Mouse (Mus musculus): ENCODE results near the gene Psmd2. TPM values are rescaled to one million over a fixed set of nuclear protein-coding genes. Genes with fewer than 3 reads are reported as not detected.

Gene Psmd2
- polyA plus RNA-seq, 1 experiment from 2014 or later = 136 TPM

DNA sequence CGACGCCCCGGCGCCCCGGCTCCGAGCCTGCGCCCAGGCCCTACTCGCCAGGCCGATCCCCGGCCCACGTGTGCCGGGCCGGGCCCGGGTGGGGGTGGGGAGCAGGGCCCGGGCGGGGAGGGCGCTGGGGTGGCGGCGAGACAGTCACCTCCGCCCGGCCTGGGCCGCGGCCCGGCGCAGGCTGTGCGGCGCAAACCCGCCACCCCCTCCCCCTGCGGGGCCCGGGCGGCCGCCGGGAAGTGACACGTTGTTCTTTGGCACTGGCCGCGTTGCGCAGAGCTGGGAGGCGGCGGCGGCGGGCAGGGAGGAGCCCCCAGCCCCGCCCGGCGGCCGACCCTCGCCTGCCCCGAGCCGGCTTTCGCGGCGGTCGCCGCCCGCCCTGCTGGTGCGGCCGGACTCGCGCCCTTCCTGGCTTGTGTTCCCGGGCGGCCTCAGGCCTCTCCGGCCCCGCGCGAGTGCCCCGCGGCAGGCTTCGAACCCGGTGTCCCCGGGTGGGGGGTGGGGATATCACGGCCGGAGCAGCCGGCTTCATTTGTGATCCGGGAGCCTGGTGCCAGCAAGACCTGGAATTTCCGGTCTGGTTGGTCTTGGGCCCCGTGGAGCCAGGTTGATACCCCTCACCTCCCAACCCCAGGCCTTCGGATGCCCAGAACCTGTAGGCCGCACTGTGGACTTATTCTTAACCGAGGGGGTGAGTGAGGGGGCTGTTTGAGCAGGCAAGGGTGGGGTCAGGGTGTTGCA lies 21.7 kb downstream of the Psmd2 start:
- Histone ChIP-seq H3K4me2 (replicated peaks; ENCODE audit: low read depth) (peak overlapping the region; percentile 78), H3K27me3 (replicated peaks; ENCODE audit: control insufficient read depth, insufficient read depth, low read length) (no peaks in the 10 kb centered on the region), H3K9me3 (ENCODE audit: control insufficient read depth) (no peaks in the 10 kb centered on the region), H3K4me1 (replicated peaks; ENCODE audit: control insufficient read depth, insufficient read depth, low read length) (no peaks in the 10 kb centered on the region; the same call in 1 of the 2 replicates), H3K9ac (ENCODE audit: low read depth, low read length) (peak overlapping the region; percentile 95), H3K36me3 (ENCODE audit: control insufficient read depth, insufficient read depth) (peaks cover 28% of the 10 kb centered on the region), H3K4me3 (ENCODE audit: low read depth, low read length) (peak overlapping the region; percentile 93), H3K27ac (ENCODE audit: low read depth, low read length) (peak overlapping the region; percentile 98)
- no peak for TF ChIP-seq CTCF (IDR thresholded peaks at IDR 0.05; ENCODE audit: low read depth)
- ATAC-seq = peak; percentile 74
- under 1% methylated on average over 43 of the region's 78 CpGs for WGBS

DNA sequence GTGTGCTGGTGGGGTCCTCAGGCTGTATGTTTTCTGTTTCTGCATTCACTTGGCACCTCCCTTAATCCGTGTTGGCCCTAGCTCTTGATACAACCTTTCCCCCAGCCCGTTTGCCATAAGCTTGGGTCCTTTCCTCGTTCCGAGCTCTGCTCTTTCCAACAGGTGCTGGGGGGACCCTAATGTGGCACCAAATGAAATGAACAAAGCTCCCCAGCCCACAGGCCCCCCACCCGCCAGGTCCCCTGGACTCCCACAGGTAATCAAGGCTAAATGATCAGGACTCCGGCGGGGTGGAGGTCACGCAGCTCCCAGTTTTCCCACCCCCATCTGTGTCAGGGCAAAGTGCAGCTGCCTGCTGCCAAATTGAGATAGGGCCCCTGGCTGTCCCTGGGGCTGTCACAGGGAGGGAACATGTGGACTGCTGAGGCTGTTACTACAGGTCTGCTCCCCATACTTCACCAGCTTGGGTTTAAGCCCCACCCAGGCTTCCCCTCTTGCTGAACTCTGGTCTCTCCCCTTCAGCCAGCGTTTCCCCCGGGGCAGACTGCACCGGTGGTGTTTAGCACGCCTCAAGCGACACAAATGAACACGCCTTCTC lies 22.4 kb downstream of the Psmd2 start:
- TF ChIP-seq CTCF (IDR thresholded peaks at IDR 0.05; ENCODE audit: low read depth) = no peak
- WGBS = 1% methylated on average over 14 of the region's 14 CpGs
- peak overlapping the region; percentile 78 for H3K4me2 ChIP-seq (replicated peaks; ENCODE audit: low read depth)
- peak overlapping the region; percentile 93 for H3K4me3 ChIP-seq (ENCODE audit: low read depth, low read length)
- H3K27me3 ChIP-seq (replicated peaks; ENCODE audit: control insufficient read depth, insufficient read depth, low read length) = no peaks in the 10 kb centered on the region
- no peaks in the 10 kb centered on the region; the same call in 1 of the 2 replicates for H3K4me1 ChIP-seq (replicated peaks; ENCODE audit: control insufficient read depth, insufficient read depth, low read length)
- peak; percentile 55 for ATAC-seq
- H3K27ac ChIP-seq (ENCODE audit: low read depth, low read length) = peak overlapping the region; percentile 98
- no peaks in the 10 kb centered on the region for H3K9me3 ChIP-seq (ENCODE audit: control insufficient read depth)
- H3K36me3 ChIP-seq (ENCODE audit: control insufficient read depth, insufficient read depth) = peaks cover 34% of the 10 kb centered on the region
- H3K9ac ChIP-seq (ENCODE audit: low read depth, low read length) = peak overlapping the region; percentile 95

DNA sequence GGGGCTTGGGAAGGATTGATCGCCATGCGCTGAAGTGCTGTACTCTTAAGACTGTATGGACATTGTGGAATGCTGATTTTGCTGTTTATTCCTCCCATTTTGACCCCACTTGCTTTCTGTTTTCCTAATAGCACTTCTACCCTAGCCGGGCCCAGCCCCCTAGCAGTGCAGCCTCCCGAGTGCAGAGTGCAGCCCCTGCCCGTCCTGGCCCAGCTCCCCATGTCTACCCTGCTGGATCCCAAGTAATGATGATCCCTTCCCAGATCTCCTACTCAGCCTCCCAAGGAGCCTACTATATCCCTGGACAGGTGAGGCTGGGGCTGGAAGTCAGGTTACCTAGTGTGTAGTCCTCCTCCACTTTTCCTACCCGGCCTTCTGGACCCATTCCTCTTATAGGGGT lies 23.8 kb downstream of the Psmd2 start:
- Histone ChIP-seq H3K4me3 (ENCODE audit: low read depth, low read length) (peak overlapping the region; percentile 93; the same call in 1 of the 2 replicates), H3K9me3 (ENCODE audit: control insufficient read depth) (no peaks in the 10 kb centered on the region), H3K27me3 (replicated peaks; ENCODE audit: control insufficient read depth, insufficient read depth, low read length) (no peaks in the 10 kb centered on the region), H3K27ac (ENCODE audit: low read depth, low read length) (peak overlapping the region; percentile 2; the same call in 1 of the 2 replicates), H3K9ac (ENCODE audit: low read depth, low read length) (no peak overlapping the region), H3K4me1 (replicated peaks; ENCODE audit: control insufficient read depth, insufficient read depth, low read length) (no peaks in the 10 kb centered on the region; the same call in 1 of the 2 replicates), H3K4me2 (replicated peaks; ENCODE audit: low read depth) (peak overlapping the region; percentile 78; the same call in 1 of the 2 replicates), H3K36me3 (ENCODE audit: control insufficient read depth, insufficient read depth) (peaks cover 48% of the 10 kb centered on the region)
- 75% methylated on average over 6 of the region's 6 CpGs for WGBS
- no peak for ATAC-seq
- TF ChIP-seq CTCF (IDR thresholded peaks at IDR 0.05; ENCODE audit: low read depth) = no peak

DNA sequence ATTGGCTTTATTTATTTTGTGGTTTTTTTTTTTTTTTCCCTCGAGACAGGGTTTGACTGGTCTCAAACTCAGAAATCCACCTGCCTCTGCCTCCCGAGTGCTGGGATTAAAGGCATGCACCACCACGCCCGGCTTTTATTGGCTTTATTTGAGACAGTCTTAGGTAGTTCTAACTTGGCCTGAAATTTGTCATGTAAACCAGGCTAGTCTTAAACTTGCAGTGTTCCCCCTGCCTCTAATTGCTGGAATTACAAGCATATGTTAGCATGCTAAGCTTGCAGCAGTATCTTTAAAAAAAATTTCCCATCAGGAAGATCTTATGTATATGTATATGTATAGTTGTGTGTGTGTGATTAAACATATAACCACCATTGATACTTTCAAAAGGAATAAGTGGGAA lies 25.2 kb downstream of the Psmd2 start:
- TF ChIP-seq CTCF (IDR thresholded peaks at IDR 0.05; ENCODE audit: low read depth) = peak; percentile 29; the same call in 1 of the 2 replicates
- 56% methylated on average over 4 of the region's 4 CpGs for WGBS
- Histone ChIP-seq H3K4me2 (replicated peaks; ENCODE audit: low read depth) (no peak overlapping the region), H3K27me3 (replicated peaks; ENCODE audit: control insufficient read depth, insufficient read depth, low read length) (no peaks in the 10 kb centered on the region), H3K9ac (ENCODE audit: low read depth, low read length) (no peak overlapping the region), H3K36me3 (ENCODE audit: control insufficient read depth, insufficient read depth) (peaks cover 63% of the 10 kb centered on the region), H3K4me1 (replicated peaks; ENCODE audit: control insufficient read depth, insufficient read depth, low read length) (no peaks in the 10 kb centered on the region; the same call in 1 of the 2 replicates), H3K9me3 (ENCODE audit: control insufficient read depth) (no peaks in the 10 kb centered on the region), H3K4me3 (ENCODE audit: low read depth, low read length) (no peak overlapping the region), H3K27ac (ENCODE audit: low read depth, low read length) (no peak overlapping the region)
- ATAC-seq = no peak

DNA sequence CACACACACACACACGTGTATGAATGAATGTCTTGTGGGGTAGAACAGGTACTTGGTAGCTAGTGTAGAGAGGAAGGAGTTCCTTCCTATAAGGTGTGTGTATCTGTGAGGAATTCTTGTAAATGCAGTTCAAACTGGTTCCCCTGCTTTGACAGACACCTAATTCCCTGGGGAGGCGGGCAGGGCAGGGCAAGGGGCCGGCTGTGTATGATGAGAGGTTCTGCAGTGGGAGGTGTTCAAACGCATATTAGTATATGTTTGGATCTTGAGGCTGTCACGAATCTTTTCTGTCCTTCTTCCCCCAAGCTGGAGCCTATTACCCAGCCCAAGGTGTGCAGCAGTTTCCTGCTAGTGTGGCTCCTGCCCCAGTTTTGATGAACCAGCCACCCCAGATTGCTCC lies 25.9 kb downstream of the Psmd2 start:
- H3K4me1 ChIP-seq (replicated peaks; ENCODE audit: control insufficient read depth, insufficient read depth, low read length) = no peaks in the 10 kb centered on the region; the same call in 1 of the 2 replicates
- no peak overlapping the region; the same call in 1 of the 2 replicates for H3K9ac ChIP-seq (ENCODE audit: low read depth, low read length)
- TF ChIP-seq CTCF (IDR thresholded peaks at IDR 0.05; ENCODE audit: low read depth) = no peak
- H3K27me3 ChIP-seq (replicated peaks; ENCODE audit: control insufficient read depth, insufficient read depth, low read length) = no peaks in the 10 kb centered on the region
- ATAC-seq = no peak
- 82% methylated on average over 5 of the region's 5 CpGs for WGBS
- no peaks in the 10 kb centered on the region for H3K9me3 ChIP-seq (ENCODE audit: control insufficient read depth)
- H3K36me3 ChIP-seq (ENCODE audit: control insufficient read depth, insufficient read depth) = peaks cover 70% of the 10 kb centered on the region
- H3K27ac ChIP-seq (ENCODE audit: low read depth, low read length) = no peak overlapping the region
- H3K4me2 ChIP-seq (replicated peaks; ENCODE audit: low read depth) = no peak overlapping the region
- H3K4me3 ChIP-seq (ENCODE audit: low read depth, low read length) = no peak overlapping the region

DNA sequence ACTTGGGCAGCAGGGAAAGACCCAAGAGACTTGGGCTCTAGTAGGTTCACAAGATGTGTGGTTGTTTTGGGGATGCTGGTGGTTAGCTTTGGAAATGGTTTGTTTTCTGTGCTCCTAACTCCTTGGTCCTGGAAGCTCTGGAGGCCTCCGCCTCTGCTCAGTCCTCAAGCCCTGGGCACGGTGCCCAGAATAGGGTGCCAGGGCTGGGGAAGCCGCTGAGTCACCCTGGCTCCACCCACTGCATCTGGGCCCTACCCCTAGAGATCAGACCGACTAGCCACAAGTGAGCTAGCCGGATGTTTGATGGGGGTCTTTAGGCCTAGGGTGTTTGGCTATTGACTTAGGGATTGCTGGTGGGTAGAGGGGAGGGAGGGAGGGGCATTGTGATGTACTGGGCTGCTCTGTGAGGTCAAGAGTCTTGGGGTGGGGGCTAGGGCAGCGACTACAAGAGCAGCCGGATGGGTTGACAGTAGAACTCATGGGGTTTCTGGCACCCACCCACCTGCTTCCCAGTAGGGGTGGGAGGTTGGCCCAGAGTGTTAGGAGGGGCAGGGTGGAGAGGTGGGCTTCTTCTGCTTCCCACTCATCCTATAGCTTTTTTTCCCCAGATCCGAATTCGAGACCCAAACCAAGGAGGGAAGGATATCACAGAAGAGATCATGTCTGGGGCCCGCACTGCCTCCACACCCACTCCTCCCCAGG lies 26.7 kb downstream of the Psmd2 start:
- Histone ChIP-seq H3K4me1 (replicated peaks; ENCODE audit: control insufficient read depth, insufficient read depth, low read length) (no peaks in the 10 kb centered on the region; the same call in 1 of the 2 replicates), H3K4me3 (ENCODE audit: low read depth, low read length) (no peak overlapping the region), H3K36me3 (ENCODE audit: control insufficient read depth, insufficient read depth) (peaks cover 78% of the 10 kb centered on the region), H3K9me3 (ENCODE audit: control insufficient read depth) (no peaks in the 10 kb centered on the region), H3K27ac (ENCODE audit: low read depth, low read length) (no peak overlapping the region; the same call in 1 of the 2 replicates), H3K9ac (ENCODE audit: low read depth, low read length) (no peak overlapping the region), H3K4me2 (replicated peaks; ENCODE audit: low read depth) (no peak overlapping the region), H3K27me3 (replicated peaks; ENCODE audit: control insufficient read depth, insufficient read depth, low read length) (no peaks in the 10 kb centered on the region)
- WGBS = 55% methylated on average over 10 of the region's 10 CpGs
- ATAC-seq = no peak
- no peak for TF ChIP-seq CTCF (IDR thresholded peaks at IDR 0.05; ENCODE audit: low read depth)
